Mouse (Mus musculus) Patski (cell line): Measurements from ENCODE around the gene Nlk. TPM values are rescaled to one million over a fixed set of nuclear protein-coding genes. Genes with fewer than 3 reads are reported as not detected.

Source experiments
- ATAC-seq: fragments of 100-300 bp; one replicate; pipeline ENCODE4 v1.8.0; 2021
- CTCF ChIA-PET: fragments of 350-600 bp; sonication (Branson Sonifier 250); formaldehyde crosslinking; loops from one replicate; lab custom pipeline; 2022; ENCODE audit warnings: inconsistent platforms; lab: Charles Lee
- POLR2A ChIA-PET: fragments of 350-600 bp; sonication (Branson Sonifier 250); formaldehyde crosslinking; loops from one replicate; lab custom pipeline; 2022; ENCODE audit warnings: antibody characterized with exemption, inconsistent platforms; lab: Charles Lee
- DNase-seq: peaks from one replicate; pipeline ENCODE4 v3.0.0-alpha.2; 2011; ENCODE audit warnings: low read depth, low spot score
- H3K27me3 ChIP-seq: fragments of 371-371 bp; one replicate; pipeline ENCODE4 v1.5.1; 2021
- CTCF ChIP-seq: fragments of 100-300 bp; IDR thresholded peaks from one replicate; pipeline ENCODE4 v1.5.1; 2021
- in situ Hi-C: fragments of 300-500 bp; cut with MboI; formaldehyde crosslinking; loops from 3 replicates; pipeline ENCODE4 v1.11.1; 2018; ENCODE audit warnings: low pct_unique_long_range_greater_than_20kb, mixed read lengths
- polyA plus RNA-seq: library from polyadenylated mRNA; unstranded; gene quantifications from one replicate; pipeline ENCODE4 v1.2.3, GENCODE M21; 2021

The Nlk gene
- polyA plus RNA-seq, 1 experiment from 2014 or later, result 22.7 TPM

DNA sequence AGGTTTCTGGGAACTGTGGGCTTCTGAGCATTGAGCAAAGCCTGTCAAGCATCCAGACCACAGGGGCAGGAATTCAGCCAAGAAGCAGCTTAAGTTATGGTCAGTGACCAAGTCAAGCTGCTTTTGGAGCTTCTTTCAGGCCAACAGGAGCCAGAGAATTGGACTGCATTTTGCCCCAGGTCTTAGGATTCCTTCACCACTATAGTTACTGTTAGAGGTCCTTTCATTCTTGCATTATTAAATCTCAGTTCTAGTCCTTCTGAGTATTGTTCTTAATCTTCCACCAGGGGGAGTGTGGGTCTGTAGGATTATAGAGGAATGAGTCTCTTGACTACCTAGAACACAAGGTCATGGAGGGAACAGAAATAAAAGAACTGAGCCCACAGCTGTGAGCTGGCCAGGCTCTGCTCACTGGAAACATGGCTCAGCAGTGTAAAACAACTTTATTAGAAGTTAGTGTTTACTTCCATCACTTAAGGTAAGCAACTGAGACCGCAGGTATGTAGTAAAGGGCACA, 174.6 kb downstream of the Nlk start:
- DNase-seq, result peak; percentile 84
- in situ Hi-C loops, result no loop called here
- CTCF ChIA-PET, result interaction anchor here (1.5 to 1.8 kb wide), 2 partner anchors 11 to 13 kb away, joined by 4 to 10 read pairs; no protein-coding TSS in a partner anchor
- no peaks in the 10 kb centered on the region for H3K27me3 ChIP-seq
- peak; percentile 73 for ATAC-seq
- POLR2A ChIA-PET, result no interaction called here
- TF ChIP-seq CTCF, result no peak

DNA sequence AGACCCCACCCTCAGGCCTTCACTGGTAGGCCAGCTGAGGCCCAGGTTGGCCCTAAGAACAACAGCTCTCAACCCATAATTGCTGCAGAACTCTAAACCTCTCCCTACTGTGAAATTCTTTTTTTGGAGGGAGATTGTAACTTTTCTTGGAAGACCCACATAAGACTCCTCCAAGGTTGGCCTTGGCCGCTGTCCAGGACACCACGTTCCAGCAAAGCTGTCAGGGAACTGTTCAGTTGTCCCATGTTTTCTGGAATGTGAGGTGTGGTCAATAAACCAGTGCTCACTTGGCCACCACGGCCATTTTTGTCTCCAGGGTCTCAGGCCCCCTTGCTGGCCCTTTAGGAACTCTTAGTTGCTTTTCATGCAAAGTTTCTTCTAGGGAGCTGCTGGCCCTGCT, 175.3 kb downstream of the Nlk start:
- no peaks in the 10 kb centered on the region for H3K27me3 ChIP-seq
- in situ Hi-C loops, result no loop called here
- ChIA-PET CTCF (interaction anchor here (1.5 to 1.8 kb wide), 2 partner anchors 11 to 13 kb away, joined by 4 to 10 read pairs; no protein-coding TSS in a partner anchor), POLR2A (no interaction called here)
- ATAC-seq (no peak), DNase-seq (no peak)
- no peak for TF ChIP-seq CTCF

DNA sequence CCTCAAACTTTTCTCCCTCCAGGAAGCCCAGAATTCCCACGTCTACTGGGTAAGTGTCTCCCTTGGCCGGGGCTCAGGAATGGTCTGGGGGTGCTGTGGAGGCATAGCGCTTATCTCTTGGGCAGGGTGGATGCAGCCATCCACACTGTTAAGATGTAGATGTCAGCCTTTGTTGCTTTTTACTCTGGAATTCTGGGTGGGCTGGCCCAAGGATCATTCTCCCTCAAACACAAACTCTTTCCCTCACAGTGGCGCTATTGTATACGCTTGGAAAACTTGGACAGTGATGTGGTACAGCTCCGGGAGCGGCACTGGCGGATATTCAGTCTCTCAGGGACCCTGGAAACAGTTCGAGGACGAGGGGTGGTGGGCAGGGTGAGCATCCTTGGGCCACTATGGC, 178.2 kb downstream of the Nlk start:
- in situ Hi-C loops, result no loop called here
- ATAC-seq (no peak), DNase-seq (no peak)
- no peak for TF ChIP-seq CTCF
- H3K27me3 ChIP-seq, result no peaks in the 10 kb centered on the region
- CTCF ChIA-PET, result no interaction called here
- POLR2A ChIA-PET, result no interaction called here

Other genes starting within 250 kb of the Nlk start
- gene Slc46a1, start 231.7 kb downstream of the Nlk start, polyA plus RNA-seq, result 15.6 TPM
- gene Sarm1, start 199.6 kb downstream of the Nlk start, polyA plus RNA-seq, result 1.4 TPM
- gene Vtn, start 198.3 kb downstream of the Nlk start, polyA plus RNA-seq, result not detected
- gene Sebox, start 193.9 kb downstream of the Nlk start, polyA plus RNA-seq, result not detected
- 48.0 TPM for gene Tmem199, start 185.2 kb downstream of the Nlk start, polyA plus RNA-seq
- 148 TPM for gene Poldip2, start 185.2 kb downstream of the Nlk start, polyA plus RNA-seq
- gene Tnfaip1, start 161.0 kb downstream of the Nlk start, polyA plus RNA-seq, result 68.3 TPM
- gene Ift20, start 161.0 kb downstream of the Nlk start, polyA plus RNA-seq, result 77.8 TPM
- 19.1 TPM for gene Tmem97, start 146.6 kb downstream of the Nlk start, polyA plus RNA-seq
- 26.9 TPM for gene Ccnq, start 54.4 kb upstream of the Nlk start, polyA plus RNA-seq
- gene Lyrm9, start 129.2 kb upstream of the Nlk start, polyA plus RNA-seq, result 15.2 TPM
- 0.26 TPM for gene Nos2, start 223.4 kb upstream of the Nlk start, polyA plus RNA-seq